Mouse (Mus musculus) midbrain, embryonic 15.5 days (tissue): ENCODE measurements around the gene Ghrhr. TPM values are rescaled to one million over a fixed set of nuclear protein-coding genes. Genes with fewer than 3 reads are reported as not detected.

Experiments
- ATAC-seq: fragments of 200-750 bp; cut with Nextera tagmentation; replicated peaks from 2 replicates; pipeline ENCODE4 v1.8.0; 2017; ENCODE audit warnings: moderate TSS enrichment
- H3K27ac ChIP-seq: fragments of 300-500 bp; sonication (generic); 2 replicates; pipeline ENCODE4 v1.5.1; 2015; ENCODE audit warnings: mild to moderate bottlenecking, inconsistent platforms
- H3K27me3 ChIP-seq: fragments of 300-500 bp; sonication (generic); replicated peaks from 2 replicates; pipeline ENCODE4 v1.6.1; 2015; ENCODE audit warnings: inconsistent platforms
- H3K36me3 ChIP-seq: fragments of 300-500 bp; sonication (generic); replicated peaks from 2 replicates; pipeline ENCODE4 v1.6.1; 2015; ENCODE audit warnings: inconsistent platforms
- H3K4me1 ChIP-seq: fragments of 300-500 bp; sonication (generic); 2 replicates; pipeline ENCODE4 v1.6.1; 2015; ENCODE audit warnings: inconsistent platforms
- H3K4me2 ChIP-seq: fragments of 300-500 bp; sonication (generic); 2 replicates; pipeline ENCODE4 v1.6.1; 2015; ENCODE audit warnings: inconsistent platforms, mild to moderate bottlenecking, moderate library complexity
- H3K4me3 ChIP-seq: fragments of 300-500 bp; sonication (generic); 2 replicates; pipeline ENCODE4 v1.5.1; 2015; ENCODE audit warnings: mild to moderate bottlenecking, inconsistent platforms
- H3K9ac ChIP-seq: fragments of 300-500 bp; sonication (generic); 2 replicates; pipeline ENCODE4 v1.6.1; 2015; ENCODE audit warnings: mild to moderate bottlenecking, inconsistent platforms
- H3K9me3 ChIP-seq: fragments of 300-500 bp; sonication (generic); 2 replicates; pipeline ENCODE4 v1.6.1; 2016; ENCODE audit warnings: inconsistent platforms
- WGBS: fragments of 180-500 bp; shearing (Covaris S2); methylation state at CpG from one replicate; pipeline ENCODE4 v1.1.7; 2015; ENCODE audit warnings: mixed read lengths; 5-methylcytosine and 5-hydroxymethylcytosine counted together
- polyA plus RNA-seq: library from polyadenylated mRNA; unstranded; fragments of >200 nt; fragmentation: Nextera tagmentation; extraction: Ambion mirVana; gene quantifications from 2 replicates; pipeline ENCODE4 v1.2.1, GENCODE M21; 2015

Ghrhr gene
- polyA plus RNA-seq, 1 experiment from 2014 or later: not detected

- WGBS: 78% methylated on average over 5 of the region's 5 CpGs
- H3K9ac ChIP-seq: no peak overlapping the region
- no peak overlapping the region for H3K4me2 ChIP-seq
- ATAC-seq: no peak
- H3K4me3 ChIP-seq: no peak overlapping the region
- H3K27ac ChIP-seq: no peak overlapping the region
- no peaks in the 10 kb centered on the region for H3K36me3 ChIP-seq
- no peaks in the 10 kb centered on the region for H3K27me3 ChIP-seq
- no peaks in the 10 kb centered on the region for H3K9me3 ChIP-seq
- peaks cover 9% of the 10 kb centered on the region for H3K4me1 ChIP-seq
These were observed 8.4 kb downstream of the Ghrhr start for GRCm38 (mm10) chr6:55384356-55384951.

GRCm38 (mm10) chr6:55388546-55389169 lies 12.6 kb downstream of the Ghrhr start:
- Histone ChIP-seq H3K4me2 (no peak overlapping the region), H3K9me3 (no peaks in the 10 kb centered on the region)
- ATAC-seq: no peak; the same call in 1 of the 2 replicates

GRCm38 (mm10) chr6:55389321-55389720 lies 13.2 kb downstream of the Ghrhr start:
- 71% methylated on average over 5 of the region's 5 CpGs for WGBS
- Histone ChIP-seq H3K27me3 (no peaks in the 10 kb centered on the region), H3K27ac (no peak overlapping the region), H3K9me3 (no peaks in the 10 kb centered on the region), H3K4me2 (no peak overlapping the region), H3K4me1 (peaks cover 25% of the 10 kb centered on the region), H3K36me3 (no peaks in the 10 kb centered on the region), H3K4me3 (no peak overlapping the region), H3K9ac (no peak overlapping the region)
- no peak for ATAC-seq

More at GRCm38 (mm10) chr6:55388546-55389169, 12.6 kb downstream of the Ghrhr start:
- no peak overlapping the region for H3K9ac ChIP-seq
- no peaks in the 10 kb centered on the region for H3K27me3 ChIP-seq
- no peak overlapping the region for H3K4me3 ChIP-seq
- H3K27ac ChIP-seq: peak overlapping the region; percentile 43; the same call in 1 of the 2 replicates
- H3K36me3 ChIP-seq: no peaks in the 10 kb centered on the region
- peaks cover 25% of the 10 kb centered on the region for H3K4me1 ChIP-seq
- 23% methylated on average over 12 of the region's 12 CpGs for WGBS

DNA sequence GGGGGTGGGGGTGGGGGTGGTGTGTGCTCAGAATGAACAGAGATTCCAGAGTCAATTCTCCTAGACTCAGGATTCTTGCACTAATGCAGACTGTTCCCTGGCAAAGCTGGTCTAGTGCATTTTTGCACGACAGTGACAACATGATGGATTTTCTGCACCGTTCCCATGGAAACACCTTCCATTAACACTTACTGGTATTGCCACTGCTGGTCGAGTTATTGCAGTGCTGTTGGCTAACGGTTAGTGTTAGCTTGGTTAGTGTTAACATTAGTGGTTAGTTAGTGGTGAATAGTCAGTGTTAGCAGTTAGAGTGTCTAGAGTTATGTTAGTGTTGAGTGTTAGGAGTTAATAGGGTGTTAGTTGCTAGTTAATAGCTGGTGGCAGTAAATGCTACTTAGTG lies 15.7 kb downstream of the Ghrhr start:
- no peak overlapping the region for H3K9ac ChIP-seq
- no peak overlapping the region for H3K4me3 ChIP-seq
- no peak overlapping the region for H3K4me2 ChIP-seq
- no peaks in the 10 kb centered on the region for H3K9me3 ChIP-seq
- no peaks in the 10 kb centered on the region for H3K27me3 ChIP-seq
- no peaks in the 10 kb centered on the region for H3K36me3 ChIP-seq
- WGBS: 42% methylated on average over 4 of the region's 4 CpGs
- ATAC-seq: peak; percentile 55
- peaks cover 34% of the 10 kb centered on the region for H3K4me1 ChIP-seq
- no peak overlapping the region for H3K27ac ChIP-seq

DNA sequence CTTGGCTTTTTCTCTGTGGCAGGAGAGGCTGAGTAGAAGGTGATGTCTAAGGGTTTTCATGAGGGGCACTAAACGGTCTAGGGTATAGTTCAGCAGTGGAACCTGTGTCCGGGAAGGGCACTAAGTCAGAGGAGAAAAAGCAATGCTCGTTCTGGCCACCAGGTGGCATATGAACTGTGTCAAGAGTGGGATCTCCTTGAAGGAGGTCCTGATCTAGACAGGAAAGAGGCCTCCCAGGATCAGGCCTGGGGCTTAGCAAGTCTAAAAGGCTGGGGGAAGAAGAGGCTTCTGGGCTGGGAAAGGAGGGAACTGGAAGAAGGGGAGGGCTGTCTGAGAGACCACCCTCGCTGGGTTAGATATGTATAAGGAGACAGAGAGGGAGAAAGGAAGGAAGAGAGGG lies 16.4 kb downstream of the Ghrhr start:
- Histone ChIP-seq H3K4me2 (no peak overlapping the region), H3K9ac (no peak overlapping the region), H3K27me3 (no peaks in the 10 kb centered on the region), H3K27ac (no peak overlapping the region), H3K9me3 (no peaks in the 10 kb centered on the region), H3K4me3 (no peak overlapping the region), H3K36me3 (no peaks in the 10 kb centered on the region), H3K4me1 (peaks cover 36% of the 10 kb centered on the region)
- peak; percentile 41 for ATAC-seq
- WGBS: 16% methylated on average over 4 of the region's 4 CpGs

DNA sequence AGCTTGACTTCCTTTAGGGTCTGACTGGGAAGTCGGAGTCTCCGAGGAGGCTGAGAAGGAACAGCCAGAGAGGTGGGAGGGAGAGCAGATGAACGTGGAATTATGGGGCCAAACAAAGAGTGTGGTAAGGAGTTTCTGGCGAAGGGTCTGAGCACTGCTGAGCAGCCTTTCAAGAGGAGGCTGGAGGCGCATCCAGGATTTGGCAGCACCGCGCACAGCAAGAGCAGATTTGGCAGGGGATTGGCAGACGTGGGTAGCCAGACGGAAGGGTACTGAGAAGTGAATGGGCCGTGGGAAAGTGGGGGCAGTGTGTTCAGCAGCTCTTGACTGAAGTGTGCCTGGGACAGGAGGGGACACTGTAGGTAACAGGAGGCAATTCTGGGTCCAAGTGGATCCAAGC lies 18.8 kb downstream of the Ghrhr start:
- Histone ChIP-seq H3K27ac (0 out of 2 replicates have a peak overlapping the region, but pooled peaks have one; percentile 11), H3K27me3 (no peaks in the 10 kb centered on the region), H3K9ac (no peak overlapping the region), H3K4me3 (no peak overlapping the region), H3K4me2 (no peak overlapping the region), H3K4me1 (peaks cover 34% of the 10 kb centered on the region), H3K36me3 (no peaks in the 10 kb centered on the region), H3K9me3 (no peaks in the 10 kb centered on the region)
- 50% methylated on average over 10 of the region's 10 CpGs for WGBS
- ATAC-seq: no peak

- Histone ChIP-seq H3K9ac (no peak overlapping the region), H3K27ac (peak overlapping the region; percentile 18), H3K4me2 (no peak overlapping the region), H3K4me1 (peaks cover 34% of the 10 kb centered on the region), H3K4me3 (no peak overlapping the region), H3K36me3 (no peaks in the 10 kb centered on the region), H3K9me3 (no peaks in the 10 kb centered on the region), H3K27me3 (no peaks in the 10 kb centered on the region)
- ATAC-seq: peak; percentile 31; the same call in 1 of the 2 replicates
- 40% methylated on average over 3 of the region's 3 CpGs for whole genome bisulfite sequencing
These were observed 20.1 kb downstream of the Ghrhr start for GRCm38 (mm10) chr6:55396176-55396575.

DNA sequence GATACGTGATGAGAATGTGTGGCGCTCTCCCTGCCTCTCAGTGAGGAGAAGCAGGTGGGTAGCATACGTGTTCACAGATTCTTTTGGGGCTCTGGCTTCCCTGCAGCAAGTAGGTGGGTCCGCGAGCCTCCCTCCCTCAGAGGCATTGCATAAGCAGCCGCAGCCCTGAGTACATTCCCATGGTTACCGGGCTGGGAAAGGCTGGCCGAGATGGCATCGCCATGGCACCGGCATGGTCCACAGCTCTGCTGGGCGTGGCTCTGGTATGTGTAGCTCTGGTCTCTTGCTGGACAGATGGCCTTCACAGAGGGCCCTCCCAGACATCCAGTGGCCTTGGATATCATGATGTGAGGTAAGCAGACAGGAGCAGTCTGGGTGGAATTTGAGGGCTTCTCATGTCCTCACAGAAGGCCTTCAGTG lies 20.5 kb downstream of the Ghrhr start:
- Histone ChIP-seq H3K4me1 (peaks cover 34% of the 10 kb centered on the region), H3K27ac (peak overlapping the region; percentile 18), H3K9me3 (no peaks in the 10 kb centered on the region), H3K9ac (no peak overlapping the region), H3K36me3 (no peaks in the 10 kb centered on the region), H3K4me3 (no peak overlapping the region), H3K4me2 (no peak overlapping the region), H3K27me3 (no peaks in the 10 kb centered on the region)
- ATAC-seq: peak; percentile 76
- WGBS: 44% methylated on average over 11 of the region's 11 CpGs

- Histone ChIP-seq H3K9ac (no peak overlapping the region), H3K4me1 (peaks cover 18% of the 10 kb centered on the region), H3K4me3 (no peak overlapping the region), H3K27me3 (no peaks in the 10 kb centered on the region), H3K36me3 (no peaks in the 10 kb centered on the region), H3K4me2 (no peak overlapping the region), H3K9me3 (no peaks in the 10 kb centered on the region), H3K27ac (no peak overlapping the region)
- 71% methylated on average over 9 of the region's 9 CpGs for WGBS
- no peak for ATAC-seq
These were observed 23.0 kb downstream of the Ghrhr start for GRCm38 (mm10) chr6:55398869-55399628.

DNA sequence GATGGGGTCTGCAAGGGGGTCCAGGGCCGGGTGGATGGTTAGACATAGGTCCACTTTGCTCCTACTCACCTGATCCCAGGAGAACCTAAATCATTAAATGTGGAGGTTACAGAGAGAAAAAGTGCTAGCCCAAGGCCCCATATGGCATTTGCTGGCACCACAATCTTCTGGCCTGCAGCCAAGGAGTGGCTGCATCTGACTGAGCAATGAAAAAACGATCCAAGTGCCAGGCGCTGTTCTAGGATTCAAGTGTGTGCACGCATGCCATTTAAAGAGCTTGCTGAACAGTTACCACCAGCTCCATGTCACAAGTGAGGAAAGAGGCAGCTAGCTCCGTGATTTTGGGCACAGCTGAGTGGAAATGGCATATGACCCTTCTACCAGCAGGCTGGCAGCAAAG lies 23.8 kb downstream of the Ghrhr start:
- WGBS: 50% methylated on average over 5 of the region's 5 CpGs
- H3K4me1 ChIP-seq: peaks cover 18% of the 10 kb centered on the region

GRCm38 (mm10) chr6:55402041-55402776 lies 26.1 kb downstream of the Ghrhr start:
- no peak for ATAC-seq
- no peak overlapping the region for H3K4me3 ChIP-seq
- H3K4me2 ChIP-seq: no peak overlapping the region
- no peaks in the 10 kb centered on the region for H3K27me3 ChIP-seq
- no peak overlapping the region for H3K9ac ChIP-seq
- H3K36me3 ChIP-seq: no peaks in the 10 kb centered on the region
- H3K9me3 ChIP-seq: no peaks in the 10 kb centered on the region
- H3K4me1 ChIP-seq: peaks cover 6% of the 10 kb centered on the region; the same call in 1 of the 2 replicates
- no peak overlapping the region for H3K27ac ChIP-seq
- 73% methylated on average over 9 of the region's 9 CpGs for WGBS

More for the DNA sequence above, 23.8 kb downstream of the Ghrhr start:
- Histone ChIP-seq H3K27ac (no peak overlapping the region), H3K27me3 (no peaks in the 10 kb centered on the region), H3K4me2 (no peak overlapping the region), H3K9me3 (no peaks in the 10 kb centered on the region), H3K36me3 (no peaks in the 10 kb centered on the region), H3K4me3 (no peak overlapping the region), H3K9ac (no peak overlapping the region)
- no peak for ATAC-seq
